In genomic region chr2:135887805-135888204, GRCm38 (mm10) we compare ENCODE assay signal across 18 mouse cellular contexts.
DNase-seq lines count a peak whose midpoint lies in the region; ATAC-seq and TF ChIP-seq lines count a peak whose summit lies in the region.
"Had no signal": no experiment of that assay in that cellular context is flagged by ENCODE, and none has a peak within 500 bp of the region (broad histone marks: within the 10 kb centered on the region; RNA-seq: fewer than 3 reads in every experiment).

No protein-coding gene starts in this region.

- no peaks in the 10 kb centered on the region for H3K79me3 ChIP-seq in C2C12 (ENCODE audit: low read depth)

- no peaks in the 10 kb centered on the region for H3K4me1 ChIP-seq in midbrain, embryonic 11.5 days (ENCODE audit: control insufficient read depth, insufficient read depth, low read length)
- no peaks in the 10 kb centered on the region for H3K4me1 ChIP-seq in midbrain, embryonic 13.5 days (replicated peaks)
- H3K4me1 ChIP-seq: embryonic facial prominence, embryonic 10.5 days; embryonic facial prominence, embryonic 12.5 days; forebrain, embryonic 12.5 days had no signal

- TF ChIP-seq CTCF in C2C12 (IDR thresholded peaks at IDR 0.05; ENCODE audit: control insufficient read depth, insufficient read depth, insufficient read length), result no peak

- H3K9me3 ChIP-seq in midbrain, embryonic 11.5 days (ENCODE audit: control insufficient read depth, low read length), result no peaks in the 10 kb centered on the region
- H3K9me3 ChIP-seq in midbrain, embryonic 13.5 days, result no peaks in the 10 kb centered on the region
- H3K9me3 ChIP-seq: embryonic facial prominence, embryonic 10.5 days; embryonic facial prominence, embryonic 12.5 days; forebrain, embryonic 12.5 days had no signal

- peak; percentile 75 for DNase-seq in midbrain, embryonic 11.5 days (ENCODE audit: low spot score, missing footprints)
- peak; percentile 27 for DNase-seq in brain, adult 2 months (ENCODE audit: low read depth, low spot score)
- no peak for DNase-seq in neural tube, embryonic 10.5 days (ENCODE audit: extremely low spot score, low spot score)
- no peak for DNase-seq in kidney, postnatal 14 days
- DNase-seq: cerebellum, postnatal 10 days had no signal

- no peak for ATAC-seq in midbrain, embryonic 11.5 days (ENCODE audit: low FRiP score)
- no peak for ATAC-seq in midbrain, embryonic 13.5 days
- ATAC-seq: activated CD4-positive, CD25-positive, alpha-beta regulatory T cell, adult 4 months; CD4-positive, CD25-positive, alpha-beta regulatory T cell, adult 4 months; forebrain, embryonic 14.5 days; forebrain, embryonic 16.5 days had no signal

- H3K4me3 ChIP-seq in midbrain, embryonic 11.5 days (ENCODE audit: low read depth, low read length), result no peak overlapping the region
- H3K4me3 ChIP-seq in midbrain, embryonic 13.5 days (replicated peaks), result no peak overlapping the region
- H3K4me3 ChIP-seq in C2C12 (ENCODE audit: insufficient read depth, poor library complexity, severe bottlenecking) (no peak overlapping the region), myocyte (no peak overlapping the region)
- H3K4me3 ChIP-seq: embryonic facial prominence, embryonic 10.5 days; embryonic facial prominence, embryonic 12.5 days; forebrain, embryonic 12.5 days had no signal

- H3K4me2 ChIP-seq in midbrain, embryonic 11.5 days, result no peak overlapping the region
- H3K4me2 ChIP-seq in midbrain, embryonic 13.5 days (replicated peaks), result no peak overlapping the region
- no peak overlapping the region for H3K4me2 ChIP-seq in myocyte (ENCODE audit: low read depth)
- H3K4me2 ChIP-seq: embryonic facial prominence, embryonic 12.5 days; forebrain, embryonic 12.5 days had no signal

- no peak overlapping the region for H3K27ac ChIP-seq in midbrain, embryonic 11.5 days (ENCODE audit: low read depth, low read length)
- H3K27ac ChIP-seq in midbrain, embryonic 13.5 days, result no peak overlapping the region
- H3K27ac ChIP-seq: embryonic facial prominence, embryonic 10.5 days; embryonic facial prominence, embryonic 12.5 days; forebrain, embryonic 12.5 days had no signal

- no peaks in the 10 kb centered on the region for H3K79me2 ChIP-seq in C2C12 (ENCODE audit: control insufficient read depth, insufficient read depth)
- H3K79me2 ChIP-seq in myocyte (ENCODE audit: control insufficient read depth, insufficient read depth), result no peaks in the 10 kb centered on the region

- H3K9ac ChIP-seq in midbrain, embryonic 11.5 days (ENCODE audit: low read length), result no peak overlapping the region
- no peak overlapping the region for H3K9ac ChIP-seq in midbrain, embryonic 13.5 days (replicated peaks)
- H3K9ac ChIP-seq: embryonic facial prominence, embryonic 12.5 days; forebrain, embryonic 12.5 days had no signal

- TF ChIP-seq POLR2A in myocyte (IDR thresholded peaks at IDR 0.05; ENCODE audit: insufficient read length, low read depth), result no peak

- 92% methylated on average over 2 of the region's 2 CpGs for WGBS in midbrain, embryonic 11.5 days
- 86% methylated on average over 2 of the region's 2 CpGs for WGBS in midbrain, embryonic 13.5 days

- H3K27me3 ChIP-seq in midbrain, embryonic 11.5 days (ENCODE audit: control insufficient read depth, insufficient read depth, low read length), result no peaks in the 10 kb centered on the region
- H3K27me3 ChIP-seq in midbrain, embryonic 13.5 days, result no peaks in the 10 kb centered on the region
- H3K27me3 ChIP-seq in C2C12 (ENCODE audit: control insufficient read depth, insufficient read depth, insufficient read length) (no peaks in the 10 kb centered on the region), myocyte (ENCODE audit: control insufficient read depth, insufficient read depth, insufficient read length) (no peaks in the 10 kb centered on the region)
- H3K27me3 ChIP-seq: CH12.LX; embryonic facial prominence, embryonic 12.5 days; forebrain, embryonic 12.5 days; Patski had no signal

- H3ac ChIP-seq in C2C12 (ENCODE audit: control insufficient read depth, insufficient read length, low read depth) (no peak overlapping the region), myocyte (ENCODE audit: control insufficient read depth, insufficient read length) (no peak overlapping the region)

- no peaks in the 10 kb centered on the region for H3K36me3 ChIP-seq in midbrain, embryonic 11.5 days (ENCODE audit: control insufficient read depth, insufficient read depth, low read length)
- H3K36me3 ChIP-seq in midbrain, embryonic 13.5 days, result no peaks in the 10 kb centered on the region
- H3K36me3 ChIP-seq in C2C12 (ENCODE audit: control insufficient read depth, insufficient read depth), result no peaks in the 10 kb centered on the region
- H3K36me3 ChIP-seq in myocyte (ENCODE audit: control insufficient read depth, insufficient read depth), result no peaks in the 10 kb centered on the region
- H3K36me3 ChIP-seq: embryonic facial prominence, embryonic 10.5 days; embryonic facial prominence, embryonic 12.5 days; forebrain, embryonic 12.5 days; G1E had no signal

TF ChIP-seq in C2C12, 6 proteins besides CTCF, POLR2A, EP300 and RAD21:
- TF ChIP-seq MYOG (IDR thresholded peaks at IDR 0.05; ENCODE audit: control insufficient read depth, extremely low read depth, insufficient read length) (no peak), MYOD1 (IDR thresholded peaks at IDR 0.05; ENCODE audit: control insufficient read depth, insufficient read length, low read depth) (peak; percentile 33)

TF ChIP-seq in myocyte, 11 proteins besides CTCF, POLR2A, EP300 and RAD21:
- TF ChIP-seq TCF3 (IDR thresholded peaks at IDR 0.05; ENCODE audit: insufficient read length, low read depth) (peak; percentile 62), CEBPB (IDR thresholded peaks at IDR 0.05; ENCODE audit: insufficient read depth, poor library complexity, severe bottlenecking) (no peak), MAX (IDR thresholded peaks at IDR 0.05; ENCODE audit: low read depth) (no peak), MYOD1 (IDR thresholded peaks at IDR 0.05; ENCODE audit: control insufficient read depth in 1 of 3, insufficient read length in 2 of 3, low read depth in 2 of 3) (peak in 2 of 3 experiments; percentile 81 to 92), MYOG (IDR thresholded peaks at IDR 0.05; ENCODE audit: control insufficient read depth in 1 of 3, insufficient read depth in 1 of 3, insufficient read length in 2 of 3, low read depth in 2 of 3) (peak in 2 of 3 experiments; percentile 20 to 61), POLR2AphosphoS2 (IDR thresholded peaks at IDR 0.05; ENCODE audit: insufficient read length, low read depth) (no peak), USF1 (IDR thresholded peaks at IDR 0.05; ENCODE audit: low read depth) (no peak), E2F4 (IDR thresholded peaks at IDR 0.05; ENCODE audit: insufficient read depth) (no peak), REST (IDR thresholded peaks at IDR 0.05; ENCODE audit: insufficient read depth, insufficient read length) (no peak), TCF12 (IDR thresholded peaks at IDR 0.05; ENCODE audit: insufficient read depth, poor library complexity, severe bottlenecking) (peak; percentile 69), SRF (IDR thresholded peaks at IDR 0.05; ENCODE audit: control insufficient read depth, insufficient read length, low read depth) (no peak)

Comparison
In these comparisons a context has a peak if more than half of its experiments do, and no peak if none do; other contexts are left out.
1. DNase-seq: peak in midbrain, embryonic 11.5 days (single experiment) and brain, adult 2 months (single experiment); none in neural tube, embryonic 10.5 days (single experiment) and kidney, postnatal 14 days (single experiment).